Mouse (Mus musculus) brain, embryonic 14.5 days (tissue): ENCODE data around the gene Msh3.

Source experiments
- CTCF ChIP-seq: fragments of 200-500 bp; IDR thresholded peaks from 2 replicates; pipeline ENCODE4 v1.5.1; 2012; ENCODE audit warnings: inconsistent platforms, mild to moderate bottlenecking, moderate library complexity, borderline replicate concordance; ENCODE audit not compliant: insufficient read depth, insufficient read length; ENCODE audit errors: extremely low read depth
- POLR2A ChIP-seq: fragments of 200-500 bp; IDR thresholded peaks from 2 replicates; pipeline ENCODE4 v1.6.1; 2012; ENCODE audit warnings: mild to moderate bottlenecking, inconsistent platforms, borderline replicate concordance; ENCODE audit not compliant: poor library complexity, insufficient read depth, insufficient read length, severe bottlenecking; ENCODE audit errors: extremely low read depth

DNA sequence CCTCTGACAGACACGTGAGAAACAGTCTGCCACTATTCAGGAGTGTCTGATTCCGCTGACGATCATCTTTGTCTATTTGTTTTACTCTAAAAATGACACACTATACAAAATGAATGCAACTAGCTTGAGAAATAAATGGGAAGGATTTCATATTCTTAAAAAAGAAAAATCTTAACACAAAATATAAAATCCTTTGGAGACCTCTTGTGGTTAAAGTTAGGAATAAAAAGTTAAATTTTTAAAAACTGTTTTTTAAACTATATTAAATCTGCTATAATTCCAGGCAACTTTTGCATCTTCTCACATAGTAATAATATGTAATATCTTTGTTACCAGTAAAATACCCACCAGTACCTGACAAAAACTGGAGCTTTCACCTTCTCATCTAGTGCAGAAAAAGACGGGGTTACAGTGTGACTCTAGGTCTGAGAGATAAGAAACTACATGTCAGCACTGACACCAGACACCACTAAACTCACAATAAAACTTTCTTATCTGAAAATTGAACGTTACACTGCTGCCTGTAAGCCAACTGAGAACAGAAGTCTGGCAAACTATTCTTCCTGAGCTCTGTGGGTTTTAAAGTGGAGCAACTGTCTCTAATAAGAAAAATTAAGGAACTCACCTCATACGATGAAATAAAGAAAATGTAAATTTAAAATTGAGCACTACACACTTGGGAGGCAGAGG is 16.9 kb downstream of the Msh3 start:
- TF ChIP-seq POLR2A, result no peak
- no peak for TF ChIP-seq CTCF
